Mouse (Mus musculus): Measurements from ENCODE around the gene Gimap5. TPM values are rescaled to one million over a fixed set of nuclear protein-coding genes. Genes with fewer than 3 reads are reported as not detected.

Gene Gimap5
- total and polyA plus RNA-seq, 3 experiments: 0.05 TPM; not detected in 2

- Histone ChIP-seq H3K4me1 (ENCODE audit: insufficient read depth, low read depth, low read length) (no peaks in the 10 kb centered on the region), H3K27me3 (ENCODE audit: insufficient read depth, low read length) (no peaks in the 10 kb centered on the region), H3K9me3 (replicated peaks) (no peaks in the 10 kb centered on the region), H3K4me3 (ENCODE audit: low read depth, low read length) (no peak overlapping the region), H3K36me3 (replicated peaks) (no peaks in the 10 kb centered on the region)
- ATAC-seq (ENCODE audit: extremely low read depth, insufficient number of reproducible peaks, low FRiP score, poor library complexity, severe bottlenecking) (no peak), DNase-seq (ENCODE audit: low spot score) (no peak)
- TF ChIP-seq GATA2 (IDR thresholded peaks at IDR 0.05; ENCODE audit: borderline replicate concordance, low read depth, low read length): no peak
- TF ChIP-seq TAL1 (conservative IDR thresholded peaks at IDR 0.05; ENCODE audit: low read depth, low read length): no peak
- TF ChIP-seq CTCF (IDR thresholded peaks at IDR 0.05; ENCODE audit: low read depth, low read length): no peak
- TF ChIP-seq GATA1 (IDR thresholded peaks at IDR 0.05; ENCODE audit: borderline replicate concordance, low read length): no peak
- TF ChIP-seq POLR2AphosphoS5 (IDR thresholded peaks at IDR 0.05; ENCODE audit: insufficient replicate concordance, low read depth, low read length): no peak
These were observed 25.7 kb upstream of the Gimap5 start for GRCm38 (mm10) chr6:48720326-48720725.

GRCm38 (mm10) chr6:48723468-48723867 is 22.5 kb upstream of the Gimap5 start:
- DNase-seq (ENCODE audit: low spot score) (no peak), ATAC-seq (ENCODE audit: extremely low read depth, insufficient number of reproducible peaks, low FRiP score, poor library complexity, severe bottlenecking) (no peak)
- no peaks in the 10 kb centered on the region for H3K36me3 ChIP-seq (replicated peaks)
- no peaks in the 10 kb centered on the region for H3K4me1 ChIP-seq (ENCODE audit: insufficient read depth, low read depth, low read length)
- H3K9me3 ChIP-seq (replicated peaks): no peaks in the 10 kb centered on the region
- no peaks in the 10 kb centered on the region for H3K27me3 ChIP-seq (ENCODE audit: insufficient read depth, low read length)
- no peak overlapping the region for H3K4me3 ChIP-seq (ENCODE audit: low read depth, low read length)
- TF ChIP-seq CTCF (IDR thresholded peaks at IDR 0.05; ENCODE audit: low read depth, low read length) (no peak), GATA2 (IDR thresholded peaks at IDR 0.05; ENCODE audit: borderline replicate concordance, low read depth, low read length) (no peak), TAL1 (conservative IDR thresholded peaks at IDR 0.05; ENCODE audit: low read depth, low read length) (no peak), POLR2AphosphoS5 (IDR thresholded peaks at IDR 0.05; ENCODE audit: insufficient replicate concordance, low read depth, low read length) (no peak), GATA1 (IDR thresholded peaks at IDR 0.05; ENCODE audit: borderline replicate concordance, low read length) (no peak)

DNA sequence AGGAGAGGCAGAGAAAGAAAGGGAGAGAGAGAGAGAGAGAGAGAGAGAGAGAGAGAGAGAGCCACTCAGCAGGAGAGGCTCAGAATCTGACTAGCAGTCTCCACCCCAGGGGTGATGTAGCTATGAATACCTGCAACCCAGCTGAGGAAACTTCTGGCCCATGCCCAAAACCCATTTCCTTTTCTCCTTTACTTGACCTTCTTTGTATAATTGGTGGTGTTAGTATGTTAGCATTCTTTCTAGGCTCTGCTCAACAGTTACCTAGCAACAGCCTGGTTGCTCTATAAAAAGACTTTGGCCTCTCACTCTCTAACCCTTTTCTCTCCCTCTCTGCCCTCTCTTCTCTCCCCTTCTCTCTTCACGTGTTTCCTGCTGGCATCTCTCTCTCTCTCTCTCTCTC is 20.5 kb upstream of the Gimap5 start:
- no peak for DNase-seq (ENCODE audit: low spot score)

GRCm38 (mm10) chr6:48727761-48728160 is 18.2 kb upstream of the Gimap5 start:
- no peak for TF ChIP-seq TAL1 (conservative IDR thresholded peaks at IDR 0.05; ENCODE audit: low read depth, low read length)
- no peak for TF ChIP-seq GATA2 (IDR thresholded peaks at IDR 0.05; ENCODE audit: borderline replicate concordance, low read depth, low read length)
- TF ChIP-seq CTCF (IDR thresholded peaks at IDR 0.05; ENCODE audit: low read depth, low read length): no peak
- no peaks in the 10 kb centered on the region for H3K4me1 ChIP-seq (ENCODE audit: insufficient read depth, low read depth, low read length)
- DNase-seq (ENCODE audit: low spot score) (no peak), ATAC-seq (ENCODE audit: extremely low read depth, insufficient number of reproducible peaks, low FRiP score, poor library complexity, severe bottlenecking) (no peak)
- H3K9me3 ChIP-seq (replicated peaks): no peaks in the 10 kb centered on the region
- no peaks in the 10 kb centered on the region for H3K27me3 ChIP-seq (ENCODE audit: insufficient read depth, low read length)
- H3K36me3 ChIP-seq (replicated peaks): no peaks in the 10 kb centered on the region
- no peak overlapping the region for H3K4me3 ChIP-seq (ENCODE audit: low read depth, low read length)

More for the DNA sequence above, 20.5 kb upstream of the Gimap5 start:
- Histone ChIP-seq H3K36me3 (replicated peaks) (no peaks in the 10 kb centered on the region), H3K4me1 (ENCODE audit: insufficient read depth, low read depth, low read length) (no peaks in the 10 kb centered on the region), H3K4me3 (ENCODE audit: low read depth, low read length) (no peak overlapping the region), H3K27me3 (ENCODE audit: insufficient read depth, low read length) (no peaks in the 10 kb centered on the region), H3K9me3 (replicated peaks) (no peaks in the 10 kb centered on the region)
- no peak for ATAC-seq (ENCODE audit: extremely low read depth, insufficient number of reproducible peaks, low FRiP score, poor library complexity, severe bottlenecking)
- TF ChIP-seq GATA2 (IDR thresholded peaks at IDR 0.05; ENCODE audit: borderline replicate concordance, low read depth, low read length) (no peak), POLR2AphosphoS5 (IDR thresholded peaks at IDR 0.05; ENCODE audit: insufficient replicate concordance, low read depth, low read length) (no peak), TAL1 (conservative IDR thresholded peaks at IDR 0.05; ENCODE audit: low read depth, low read length) (no peak), GATA1 (IDR thresholded peaks at IDR 0.05; ENCODE audit: borderline replicate concordance, low read length) (no peak), CTCF (IDR thresholded peaks at IDR 0.05; ENCODE audit: low read depth, low read length) (no peak)

DNA sequence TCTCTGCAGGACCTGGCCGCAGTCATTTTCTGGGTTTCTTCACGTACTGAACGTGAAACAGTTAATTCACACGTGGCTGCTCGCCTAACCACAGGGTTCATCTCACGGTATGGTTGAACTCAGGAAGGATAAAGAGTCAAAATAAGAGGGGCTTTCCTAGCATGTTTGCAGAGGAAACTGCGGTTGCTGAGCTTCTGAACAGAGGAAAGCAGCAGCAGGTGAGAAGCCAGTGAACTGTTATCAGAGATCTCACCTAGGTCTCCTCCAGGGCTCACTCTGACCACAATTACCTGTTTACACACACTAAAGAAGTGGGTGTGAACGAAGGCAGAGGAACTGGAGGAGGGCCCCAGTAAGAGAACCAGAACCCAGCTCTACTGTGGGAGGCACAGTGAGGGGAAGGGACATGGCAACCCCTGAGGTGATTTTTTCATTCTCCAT is 13.1 kb upstream of the Gimap5 start:
- no peak overlapping the region for H3K4me3 ChIP-seq (ENCODE audit: low read depth, low read length)
- H3K36me3 ChIP-seq (replicated peaks): no peaks in the 10 kb centered on the region
- DNase-seq (ENCODE audit: low spot score) (no peak), ATAC-seq (ENCODE audit: extremely low read depth, insufficient number of reproducible peaks, low FRiP score, poor library complexity, severe bottlenecking) (no peak)
- TF ChIP-seq GATA1 (IDR thresholded peaks at IDR 0.05; ENCODE audit: borderline replicate concordance, low read length): no peak
- TF ChIP-seq POLR2AphosphoS5 (IDR thresholded peaks at IDR 0.05; ENCODE audit: insufficient replicate concordance, low read depth, low read length): no peak
- no peak for TF ChIP-seq CTCF (IDR thresholded peaks at IDR 0.05; ENCODE audit: low read depth, low read length)
- TF ChIP-seq GATA2 (IDR thresholded peaks at IDR 0.05; ENCODE audit: borderline replicate concordance, low read depth, low read length): no peak
- no peak for TF ChIP-seq TAL1 (conservative IDR thresholded peaks at IDR 0.05; ENCODE audit: low read depth, low read length)
- H3K4me1 ChIP-seq (ENCODE audit: insufficient read depth, low read depth, low read length): no peaks in the 10 kb centered on the region
- no peaks in the 10 kb centered on the region for H3K9me3 ChIP-seq (replicated peaks)
- H3K27me3 ChIP-seq (ENCODE audit: insufficient read depth, low read length): peaks cover 3% of the 10 kb centered on the region; the same call in 1 of the 2 replicates

DNA sequence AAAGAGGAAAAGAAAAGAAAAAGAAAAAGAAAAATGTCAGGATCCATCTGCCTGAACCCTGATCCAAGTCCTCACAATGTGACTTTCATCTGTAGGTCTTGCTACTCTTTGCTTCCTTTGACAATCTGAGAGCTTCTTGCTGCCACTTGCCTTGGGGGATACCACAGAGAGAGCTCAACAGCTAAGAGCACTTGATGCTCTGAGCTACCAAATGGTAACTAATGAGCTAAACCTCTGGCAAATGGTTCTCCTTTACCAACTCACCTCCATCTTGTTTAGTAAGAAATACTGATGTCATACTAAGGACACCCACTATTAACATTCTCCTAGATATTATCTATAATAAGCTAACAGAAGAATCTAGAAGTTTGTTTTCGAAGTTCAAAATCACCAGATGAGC is 12.3 kb upstream of the Gimap5 start:
- DNase-seq (ENCODE audit: low spot score) (no peak), ATAC-seq (ENCODE audit: extremely low read depth, insufficient number of reproducible peaks, low FRiP score, poor library complexity, severe bottlenecking) (no peak)
- no peaks in the 10 kb centered on the region for H3K4me1 ChIP-seq (ENCODE audit: insufficient read depth, low read depth, low read length)
- H3K4me3 ChIP-seq (ENCODE audit: low read depth, low read length): no peak overlapping the region
- TF ChIP-seq CTCF (IDR thresholded peaks at IDR 0.05; ENCODE audit: low read depth, low read length): no peak
- TF ChIP-seq GATA2 (IDR thresholded peaks at IDR 0.05; ENCODE audit: borderline replicate concordance, low read depth, low read length): no peak
- TF ChIP-seq GATA1 (IDR thresholded peaks at IDR 0.05; ENCODE audit: borderline replicate concordance, low read length): no peak
- no peak for TF ChIP-seq TAL1 (conservative IDR thresholded peaks at IDR 0.05; ENCODE audit: low read depth, low read length)
- TF ChIP-seq POLR2AphosphoS5 (IDR thresholded peaks at IDR 0.05; ENCODE audit: insufficient replicate concordance, low read depth, low read length): no peak
- H3K9me3 ChIP-seq (replicated peaks): no peaks in the 10 kb centered on the region
- peaks cover 3% of the 10 kb centered on the region; the same call in 1 of the 2 replicates for H3K27me3 ChIP-seq (ENCODE audit: insufficient read depth, low read length)
- H3K36me3 ChIP-seq (replicated peaks): no peaks in the 10 kb centered on the region

All from G1E (cell line).